In genomic region chr7:142496800-142497199, GRCm38 (mm10) we compare ENCODE assay signal across 12 mouse cellular contexts. TPM values are rescaled to one million over a fixed set of nuclear protein-coding genes. Genes with fewer than 3 reads are reported as not detected.
A peak's percentile ranks its signal among the peaks of the same experiment; 100 is the strongest.
DNase-seq lines count a peak whose midpoint lies in the region; ATAC-seq and TF ChIP-seq lines count a peak whose summit lies in the region.
"Had no signal": no experiment of that assay in that cellular context is flagged by ENCODE, and none has a peak within 500 bp of the region (broad histone marks: within the 10 kb centered on the region; RNA-seq: fewer than 3 reads in every experiment).

No protein-coding gene starts in this region.

- peak; percentile 53; the same call in 1 of the 2 replicates for TF ChIP-seq POLR2A in heart, adult 2 months (IDR thresholded peaks at IDR 0.05; ENCODE audit: insufficient read depth, low read depth, low read length)

- WGBS in heart, adult 2 months = 69% methylated on average over 5 of the region's 5 CpGs
- WGBS in heart, embryonic 11.5 days (ENCODE audit: insufficient replicate concordance) = 78% methylated on average over 5 of the region's 5 CpGs
- WGBS in lung, postnatal 0 days = 81% methylated on average over 5 of the region's 5 CpGs
- 86% methylated on average over 5 of the region's 5 CpGs for WGBS in stomach, postnatal 0 days

- H3K4me3 ChIP-seq in heart, adult 2 months = no peak overlapping the region
- H3K4me3 ChIP-seq in heart, embryonic 11.5 days (ENCODE audit: low read depth, low read length) = no peak overlapping the region
- H3K4me3 ChIP-seq in lung, postnatal 0 days (ENCODE audit: low read depth, low read length) = no peak overlapping the region
- no peak overlapping the region for H3K4me3 ChIP-seq in stomach, postnatal 0 days (ENCODE audit: low read depth, low read length)
- H3K4me3 ChIP-seq: embryonic facial prominence, embryonic 15.5 days; limb, embryonic 13.5 days; midbrain, embryonic 10.5 days had no signal

- no peaks in the 10 kb centered on the region for H3K9me3 ChIP-seq in heart, embryonic 11.5 days (replicated peaks; ENCODE audit: control insufficient read depth, low read length)
- H3K9me3 ChIP-seq in lung, postnatal 0 days (ENCODE audit: low read length) = no peaks in the 10 kb centered on the region
- H3K9me3 ChIP-seq in stomach, postnatal 0 days (ENCODE audit: control insufficient read depth, low read length) = no peaks in the 10 kb centered on the region
- H3K9me3 ChIP-seq: embryonic facial prominence, embryonic 15.5 days; limb, embryonic 13.5 days; midbrain, embryonic 10.5 days had no signal

- 0 out of 2 replicates have a peak, but pooled peaks have one; percentile 35 for TF ChIP-seq EP300 in heart, adult 2 months (IDR thresholded peaks at IDR 0.05; ENCODE audit: insufficient read depth, low read depth, low read length)
- TF ChIP-seq EP300 in lung, postnatal 0 days (IDR thresholded peaks at IDR 0.05) = no peak
- no peak for TF ChIP-seq EP300 in stomach, postnatal 0 days (optimal IDR thresholded peaks at IDR 0.05)

- H3K79me2 ChIP-seq in heart, adult 2 months (replicated peaks; ENCODE audit: control insufficient read depth, insufficient read depth, low read length) = no peaks in the 10 kb centered on the region

- DNase-seq in heart, adult 2 months = peak; percentile 45 to 46
- DNase-seq in lung, postnatal 0 days (ENCODE audit: low spot score) = no peak
- DNase-seq in lung, postnatal 10 days = no peak
- DNase-seq in stomach, postnatal 0 days (ENCODE audit: low spot score) = no peak
- DNase-seq in cerebellum, postnatal 10 days = no peak
- DNase-seq in right cerebral cortex, postnatal 14 days = no peak
- DNase-seq: cerebellum, adult 18-20 months had no signal

- peak overlapping the region; percentile 43; the same call in 1 of the 2 replicates for H3K9ac ChIP-seq in heart, adult 2 months (ENCODE audit: low read depth, low read length)
- no peak overlapping the region for H3K9ac ChIP-seq in heart, embryonic 11.5 days (ENCODE audit: low read depth, low read length)
- no peak overlapping the region for H3K9ac ChIP-seq in lung, postnatal 0 days (replicated peaks; ENCODE audit: low read depth)
- no peak overlapping the region for H3K9ac ChIP-seq in stomach, postnatal 0 days (ENCODE audit: low read length)
- H3K9ac ChIP-seq: embryonic facial prominence, embryonic 15.5 days; limb, embryonic 13.5 days had no signal

- peak overlapping the region; percentile 67 for H3K27ac ChIP-seq in heart, adult 2 months
- H3K27ac ChIP-seq in heart, embryonic 11.5 days (ENCODE audit: low read depth, low read length) = no peak overlapping the region
- H3K27ac ChIP-seq in lung, postnatal 0 days (ENCODE audit: low read length) = no peak overlapping the region
- H3K27ac ChIP-seq in stomach, postnatal 0 days (replicated peaks) = 0 out of 2 replicates have a peak overlapping the region, but pooled peaks have one; percentile 5
- H3K27ac ChIP-seq: embryonic facial prominence, embryonic 15.5 days; limb, embryonic 13.5 days; midbrain, embryonic 10.5 days had no signal

- no peak overlapping the region for H3K4me2 ChIP-seq in heart, embryonic 11.5 days
- H3K4me2 ChIP-seq in lung, postnatal 0 days (replicated peaks; ENCODE audit: low read depth, low read length) = no peak overlapping the region
- no peak overlapping the region for H3K4me2 ChIP-seq in stomach, postnatal 0 days (replicated peaks; ENCODE audit: low read depth)
- H3K4me2 ChIP-seq: embryonic facial prominence, embryonic 15.5 days; limb, embryonic 13.5 days had no signal

- TF ChIP-seq CTCF in heart, adult 2 months (IDR thresholded peaks at IDR 0.05) = peak; percentile 89
- TF ChIP-seq CTCF in lung, postnatal 0 days (IDR thresholded peaks at IDR 0.05) = peak; percentile 62
- peak; percentile 61 for TF ChIP-seq CTCF in stomach, postnatal 0 days (IDR thresholded peaks at IDR 0.05; ENCODE audit: low read depth)

- H3K36me3 ChIP-seq in heart, adult 2 months (ENCODE audit: control insufficient read depth, insufficient read depth, low read length) = no peaks in the 10 kb centered on the region
- peaks cover 2% of the 10 kb centered on the region for H3K36me3 ChIP-seq in heart, embryonic 11.5 days (ENCODE audit: control insufficient read depth, insufficient read depth, low read length)
- no peaks in the 10 kb centered on the region for H3K36me3 ChIP-seq in lung, postnatal 0 days (ENCODE audit: insufficient read depth, low read length)
- H3K36me3 ChIP-seq in stomach, postnatal 0 days (ENCODE audit: control insufficient read depth, insufficient read depth, low read length) = peaks cover 5% of the 10 kb centered on the region; the same call in 1 of the 2 replicates
- H3K36me3 ChIP-seq: embryonic facial prominence, embryonic 15.5 days; midbrain, embryonic 10.5 days had no signal

- no peaks in the 10 kb centered on the region for H3K27me3 ChIP-seq in heart, adult 2 months (ENCODE audit: control insufficient read depth, insufficient read depth, low read length)
- H3K27me3 ChIP-seq in heart, embryonic 11.5 days (ENCODE audit: control insufficient read depth, insufficient read depth, low read length) = no peaks in the 10 kb centered on the region
- no peaks in the 10 kb centered on the region for H3K27me3 ChIP-seq in lung, postnatal 0 days (replicated peaks; ENCODE audit: insufficient read depth, low read length)
- H3K27me3 ChIP-seq in stomach, postnatal 0 days (ENCODE audit: control insufficient read depth, insufficient read depth, low read length) = no peaks in the 10 kb centered on the region
- H3K27me3 ChIP-seq: embryonic facial prominence, embryonic 15.5 days; limb, embryonic 13.5 days had no signal

- ATAC-seq in heart, embryonic 11.5 days (replicated peaks; ENCODE audit: insufficient number of reproducible peaks, low FRiP score, low TSS enrichment) = no peak
- ATAC-seq in lung, postnatal 0 days = peak; percentile 20; the same call in 1 of the 2 replicates
- ATAC-seq in granulocyte monocyte progenitor cell, adult 5-6 weeks (replicated peaks; ENCODE audit: poor library complexity, severe bottlenecking) = 0 out of 2 replicates have a peak, but pooled peaks have one; percentile 28
- ATAC-seq in stomach, postnatal 0 days (ENCODE audit: low FRiP score, low TSS enrichment) = no peak

- intact Hi-C loops in heart, adult 2 months (cut with DNase I) = loop anchor here (1.0 to 5.0 kb wide), 3 partner anchors 16 to 179 kb away; no protein-coding TSS in a partner anchor

- peaks cover 3% of the 10 kb centered on the region; the same call in 1 of the 2 replicates for H3K4me1 ChIP-seq in heart, adult 2 months (ENCODE audit: control insufficient read depth, insufficient read depth, low read length)
- H3K4me1 ChIP-seq in heart, embryonic 11.5 days (ENCODE audit: control insufficient read depth, insufficient read depth, low read length) = peaks cover 13% of the 10 kb centered on the region
- H3K4me1 ChIP-seq in lung, postnatal 0 days (ENCODE audit: insufficient read depth, low read depth, low read length) = no peaks in the 10 kb centered on the region
- no peaks in the 10 kb centered on the region for H3K4me1 ChIP-seq in stomach, postnatal 0 days (replicated peaks; ENCODE audit: control insufficient read depth, insufficient read depth)

RNA-seq across cellular contexts. Expression of gene Tnnt3, which starts 1.8 kb away (rescaled TPM):
- total RNA-seq in heart, adult 2 months (2021) = 1 to 10 TPM; 1.1 to 1.3 TPM
- polyA plus RNA-seq in heart, adult 2 months (2012; rRNA removed) = 1.8 TPM in 1 of 2 replicates, not detected in the other
- polyA plus RNA-seq in heart, embryonic 11.5 days (2014; fragmentation: Nextera tagmentation; extraction: Ambion mirVana) = 16.0 and 16.3 TPM in 2 replicates
- 1.5 and 2.2 TPM in 2 replicates for polyA plus RNA-seq in lung, postnatal 0 days (2015; fragmentation: Nextera tagmentation; extraction: Ambion mirVana)
- not detected in 2 replicates for total RNA-seq in granulocyte monocyte progenitor cell, adult 5-6 weeks (2014; fragmentation: Nextera tagmentation)
- not detected in 2 replicates for total RNA-seq in granulocyte monocyte progenitor cell, adult 5-6 weeks (2017)
- polyA plus RNA-seq in stomach, postnatal 0 days (2015; fragmentation: Nextera tagmentation; extraction: Ambion mirVana) = 8.0 and 11.7 TPM in 2 replicates

RNA-seq across cellular contexts. Expression of gene Mrpl23, which starts 35.7 kb away (rescaled TPM):
- 1 to 10 TPM in 1 of 2 experiments, under 1 TPM in 1; 0.89 to 2.1 TPM for total RNA-seq in heart, adult 2 months (2021)
- 12.8 and 18.0 TPM in 2 replicates for polyA plus RNA-seq in heart, adult 2 months (2012; rRNA removed)
- 15.4 and 19.3 TPM in 2 replicates for polyA plus RNA-seq in heart, embryonic 11.5 days (2014; fragmentation: Nextera tagmentation; extraction: Ambion mirVana)
- 15.2 and 15.7 TPM in 2 replicates for polyA plus RNA-seq in lung, postnatal 0 days (2015; fragmentation: Nextera tagmentation; extraction: Ambion mirVana)
- total RNA-seq in granulocyte monocyte progenitor cell, adult 5-6 weeks (2014; fragmentation: Nextera tagmentation) = 20.4 and 53.9 TPM in 2 replicates
- 0.31 and 39.0 TPM in 2 replicates for total RNA-seq in granulocyte monocyte progenitor cell, adult 5-6 weeks (2017)
- polyA plus RNA-seq in stomach, postnatal 0 days (2015; fragmentation: Nextera tagmentation; extraction: Ambion mirVana) = 17.7 and 19.4 TPM in 2 replicates

RNA-seq across cellular contexts. Expression of gene Lsp1, which starts 36.2 kb away (rescaled TPM):
- 10 to 100 TPM; 28.4 to 35.0 TPM for total RNA-seq in heart, adult 2 months (2021)
- polyA plus RNA-seq in heart, adult 2 months (2012; rRNA removed) = 96.6 and 107 TPM in 2 replicates
- 31.4 and 32.1 TPM in 2 replicates for polyA plus RNA-seq in heart, embryonic 11.5 days (2014; fragmentation: Nextera tagmentation; extraction: Ambion mirVana)
- polyA plus RNA-seq in lung, postnatal 0 days (2015; fragmentation: Nextera tagmentation; extraction: Ambion mirVana) = 90.8 and 92.3 TPM in 2 replicates
- total RNA-seq in granulocyte monocyte progenitor cell, adult 5-6 weeks (2014; fragmentation: Nextera tagmentation) = 41.4 and 58.5 TPM in 2 replicates
- 50.3 and 51.9 TPM in 2 replicates for total RNA-seq in granulocyte monocyte progenitor cell, adult 5-6 weeks (2017)
- polyA plus RNA-seq in stomach, postnatal 0 days (2015; fragmentation: Nextera tagmentation; extraction: Ambion mirVana) = 107 and 110 TPM in 2 replicates

RNA-seq across cellular contexts. Expression of gene Tnni2, which starts 55.2 kb away (rescaled TPM):
- total RNA-seq in heart, adult 2 months (2021) = 1 to 10 TPM; 2.7 to 3.0 TPM
- polyA plus RNA-seq in heart, adult 2 months (2012; rRNA removed) = 5.9 and 7.5 TPM in 2 replicates
- 46.1 and 51.6 TPM in 2 replicates for polyA plus RNA-seq in heart, embryonic 11.5 days (2014; fragmentation: Nextera tagmentation; extraction: Ambion mirVana)
- 1.9 and 2.1 TPM in 2 replicates for polyA plus RNA-seq in lung, postnatal 0 days (2015; fragmentation: Nextera tagmentation; extraction: Ambion mirVana)
- 5.6 and 6.0 TPM in 2 replicates for total RNA-seq in granulocyte monocyte progenitor cell, adult 5-6 weeks (2014; fragmentation: Nextera tagmentation)
- total RNA-seq in granulocyte monocyte progenitor cell, adult 5-6 weeks (2017) = 3.0 and 8.1 TPM in 2 replicates
- 19.1 and 19.6 TPM in 2 replicates for polyA plus RNA-seq in stomach, postnatal 0 days (2015; fragmentation: Nextera tagmentation; extraction: Ambion mirVana)

Comparison
In these comparisons a context has a peak if more than half of its experiments do, and no peak if none do; other contexts are left out.
1. H3K27ac ChIP-seq: peak in heart, adult 2 months (single experiment) and stomach, postnatal 0 days (single experiment); none in heart, embryonic 11.5 days (single experiment) and lung, postnatal 0 days (single experiment).
2. DNase-seq: peak in heart, adult 2 months (2 of 2); none in lung, postnatal 0 days (single experiment), lung, postnatal 10 days (single experiment), stomach, postnatal 0 days (single experiment), cerebellum, postnatal 10 days (0 of 2) and right cerebral cortex, postnatal 14 days (single experiment).
3. ATAC-seq: peak in lung, postnatal 0 days (single experiment) and granulocyte monocyte progenitor cell, adult 5-6 weeks (single experiment); none in heart, embryonic 11.5 days (single experiment) and stomach, postnatal 0 days (single experiment).
4. Peak in every context shown above with its lines, with median percentiles within 50 percentile points of each other: CTCF ChIP-seq.